Comparison of ENCODE assay signal across 15 mouse cellular contexts in genomic region chr1:133749954-133750353, GRCm38 (mm10).
"Had no signal": no experiment of that assay in that cellular context is flagged by ENCODE, and none has a peak within 500 bp of the region (broad histone marks: within the 10 kb centered on the region; RNA-seq: fewer than 3 reads in every experiment).

No protein-coding gene starts in this region.

- DNase-seq: kidney, adult 18-20 months; kidney, postnatal 10 days; kidney, postnatal 4 days; liver; lung, adult 2 months; lung, postnatal 10 days; thymus, postnatal 4 days had no signal

- H3K27ac ChIP-seq: layer of hippocampus, adult 2 months; limb, embryonic 12.5 days; liver, embryonic 15.5 days; macrophage; midbrain, embryonic 12.5 days; neural tube, embryonic 15.5 days; stomach, postnatal 0 days had no signal

- H3K36me3 ChIP-seq: limb, embryonic 12.5 days; midbrain, embryonic 12.5 days; neural tube, embryonic 15.5 days had no signal

- H3K4me2 ChIP-seq: limb, embryonic 12.5 days; liver, embryonic 15.5 days; midbrain, embryonic 12.5 days; neural tube, embryonic 15.5 days had no signal

- H3K27me3 ChIP-seq: liver, embryonic 15.5 days; midbrain, embryonic 12.5 days; neural tube, embryonic 15.5 days had no signal

- H3K4me3 ChIP-seq: layer of hippocampus, adult 2 months; limb, embryonic 12.5 days; liver, embryonic 15.5 days; megakaryocyte, embryonic 14.5 days; midbrain, embryonic 12.5 days; neural tube, embryonic 15.5 days had no signal

- H3K9me3 ChIP-seq: limb, embryonic 12.5 days; liver, embryonic 15.5 days; megakaryocyte, embryonic 14.5 days; midbrain, embryonic 12.5 days; neural tube, embryonic 15.5 days had no signal

- H3K9ac ChIP-seq: limb, embryonic 12.5 days; liver, embryonic 15.5 days; midbrain, embryonic 12.5 days; neural tube, embryonic 15.5 days had no signal
